ENCODE assay signal across 9 mouse cellular contexts in genomic region chr10:120417488-120418118, GRCm38 (mm10). TPM values are rescaled to one million over a fixed set of nuclear protein-coding genes. Genes with fewer than 3 reads are reported as not detected.
DNase-seq lines count a peak whose midpoint lies in the region; ATAC-seq and TF ChIP-seq lines count a peak whose summit lies in the region.
"Had no signal": no experiment of that assay in that cellular context is flagged by ENCODE, and none has a peak within 500 bp of the region (broad histone marks: within the 10 kb centered on the region; RNA-seq: fewer than 3 reads in every experiment).

No protein-coding gene starts in this region.

- DNase-seq in brain, embryonic 14.5 days (ENCODE audit: low read depth) = peak; percentile 86
- DNase-seq in embryonic facial prominence, embryonic 11.5 days (ENCODE audit: low spot score) = peak; percentile 47
- DNase-seq in kidney, adult 8-10 months = peak; percentile 48 to 67
- peak; percentile 76 for DNase-seq in liver, postnatal 0 days
- DNase-seq in testis, postnatal 10 days (ENCODE audit: low spot score) = no peak
- no peak for DNase-seq in spleen, postnatal 36 days (ENCODE audit: low spot score in 2 of 2)
- no peak for DNase-seq in natural killer cell, adult 2 months (ENCODE audit: low spot score in 2 of 2)
- DNase-seq in layer of hippocampus, adult 2 months (ENCODE audit: low spot score in 2 of 2) = no peak
- DNase-seq: gastrocnemius, adult 2 months had no signal

- no peak for TF ChIP-seq CTCF in brain, embryonic 14.5 days (IDR thresholded peaks at IDR 0.05; ENCODE audit: borderline replicate concordance, extremely low read depth, insufficient read depth, insufficient read length)
- no peak for TF ChIP-seq CTCF in liver, postnatal 0 days (IDR thresholded peaks at IDR 0.05; ENCODE audit: low read depth)
- no peak for TF ChIP-seq CTCF in layer of hippocampus, adult 2 months (conservative IDR thresholded peaks at IDR 0.05)

- no peak for TF ChIP-seq POLR2A in brain, embryonic 14.5 days (IDR thresholded peaks at IDR 0.05; ENCODE audit: borderline replicate concordance, extremely low read depth, insufficient read depth, insufficient read length, poor library complexity, severe bottlenecking)

- ATAC-seq in embryonic facial prominence, embryonic 11.5 days (replicated peaks; ENCODE audit: insufficient number of reproducible peaks, low FRiP score, low TSS enrichment, low read depth) = peak; percentile 61
- ATAC-seq in liver, postnatal 0 days = peak; percentile 92

- no peaks in the 10 kb centered on the region for H3K27me3 ChIP-seq in embryonic facial prominence, embryonic 11.5 days (ENCODE audit: control insufficient read depth, insufficient read depth, low read length)
- H3K27me3 ChIP-seq in liver, postnatal 0 days (ENCODE audit: insufficient read depth, low read length) = no peaks in the 10 kb centered on the region

- H3K9me3 ChIP-seq in embryonic facial prominence, embryonic 11.5 days (replicated peaks; ENCODE audit: control insufficient read depth, low read length) = no peaks in the 10 kb centered on the region
- H3K9me3 ChIP-seq in liver, postnatal 0 days (ENCODE audit: low read length) = no peaks in the 10 kb centered on the region

- H3K4me3 ChIP-seq in embryonic facial prominence, embryonic 11.5 days (ENCODE audit: low read depth, low read length) = no peak overlapping the region
- H3K4me3 ChIP-seq in liver, postnatal 0 days (ENCODE audit: low read depth, low read length) = no peak overlapping the region
- H3K4me3 ChIP-seq in layer of hippocampus, adult 2 months = no peak overlapping the region
- H3K4me3 ChIP-seq: gastrocnemius, adult 2 months had no signal

- 7% methylated on average over 7 of the region's 7 CpGs for WGBS in embryonic facial prominence, embryonic 11.5 days
- 43% methylated on average over 7 of the region's 7 CpGs for WGBS in liver, postnatal 0 days (ENCODE audit: insufficient replicate concordance)

- H3K36me3 ChIP-seq in embryonic facial prominence, embryonic 11.5 days (replicated peaks; ENCODE audit: control insufficient read depth, insufficient read depth, low read depth, low read length) = no peaks in the 10 kb centered on the region
- H3K36me3 ChIP-seq in liver, postnatal 0 days (replicated peaks; ENCODE audit: insufficient read depth, low read length) = no peaks in the 10 kb centered on the region

- H3K4me1 ChIP-seq in embryonic facial prominence, embryonic 11.5 days (ENCODE audit: control insufficient read depth, insufficient read depth, low read length) = peaks cover 6% of the 10 kb centered on the region
- H3K4me1 ChIP-seq in liver, postnatal 0 days (ENCODE audit: insufficient read depth) = peaks cover 9% of the 10 kb centered on the region; the same call in 1 of the 2 replicates

- TF ChIP-seq EP300 in liver, postnatal 0 days (IDR thresholded peaks at IDR 0.05; ENCODE audit: low read depth) = no peak

- H3K27ac ChIP-seq in embryonic facial prominence, embryonic 11.5 days (replicated peaks; ENCODE audit: low read depth, low read length) = peak overlapping the region; percentile 73
- no peak overlapping the region for H3K27ac ChIP-seq in liver, postnatal 0 days (ENCODE audit: low read depth)
- H3K27ac ChIP-seq in layer of hippocampus, adult 2 months = no peak overlapping the region
- H3K27ac ChIP-seq: gastrocnemius, adult 2 months had no signal

- no peak overlapping the region; the same call in 1 of the 2 replicates for H3K9ac ChIP-seq in embryonic facial prominence, embryonic 11.5 days (replicated peaks; ENCODE audit: low read length)
- H3K9ac ChIP-seq in liver, postnatal 0 days (replicated peaks) = no peak overlapping the region

- H3K4me2 ChIP-seq in embryonic facial prominence, embryonic 11.5 days (ENCODE audit: low read depth, low read length) = peak overlapping the region; percentile 5; the same call in 1 of the 2 replicates
- peak overlapping the region; percentile 36 for H3K4me2 ChIP-seq in liver, postnatal 0 days (ENCODE audit: low read depth, low read length)

RNA-seq across cellular contexts. Expression of gene Hmga2, which starts 58.7 kb away (rescaled TPM):
- polyA plus RNA-seq in brain, embryonic 14.5 days (2012; rRNA removed) = 8.1 and 9.0 TPM in 2 replicates
- polyA plus RNA-seq in embryonic facial prominence, embryonic 11.5 days (2014; fragmentation: Nextera tagmentation; extraction: Ambion mirVana) = 99.0 and 113 TPM in 2 replicates
- polyA plus RNA-seq in liver, postnatal 0 days (2015; fragmentation: Nextera tagmentation; extraction: Ambion mirVana) = 0.43 and 0.56 TPM in 2 replicates
- total RNA-seq in layer of hippocampus, adult 2 months (2021) = under 1 TPM in 1 of 2 experiments, not detected in 1; 0.13 TPM

Comparison
In these comparisons a context has a peak if more than half of its experiments do, and no peak if none do; other contexts are left out.
1. DNase-seq: peak in brain, embryonic 14.5 days (single experiment), embryonic facial prominence, embryonic 11.5 days (single experiment), kidney, adult 8-10 months (2 of 2) and liver, postnatal 0 days (single experiment); none in testis, postnatal 10 days (single experiment), spleen, postnatal 36 days (0 of 2), natural killer cell, adult 2 months (0 of 2) and layer of hippocampus, adult 2 months (0 of 2).
2. RNA of gene Hmga2, which starts 58.7 kb away (polyA plus RNA-seq): 99.0 to 113 TPM in embryonic facial prominence, embryonic 11.5 days; 8.1 to 9.0 TPM in brain, embryonic 14.5 days and 0.43 to 0.56 TPM in liver, postnatal 0 days; every median in the first group is over 10 times any median in the second.